Mouse (Mus musculus) T-cell, adult 66 days (primary cell): Measurements from ENCODE around the gene Unc93a2. TPM values are rescaled to one million over a fixed set of nuclear protein-coding genes. Genes with fewer than 3 reads are reported as not detected.

Experiments
- total RNA-seq, 2 experiments: library from RNA; stranded (reverse); gene quantifications; 3 replicates in 1 of 2; 4 replicates in 1 of 2; pipeline ENCODE4 v1.2.4; 2023

Gene Unc93a2
- not detected for total RNA-seq

GRCm38 (mm10) chr17:7385364-7385763, at the start of gene Unc93a2:
Unc93a2 (minus strand) TSS chr17:7385464.

DNA sequence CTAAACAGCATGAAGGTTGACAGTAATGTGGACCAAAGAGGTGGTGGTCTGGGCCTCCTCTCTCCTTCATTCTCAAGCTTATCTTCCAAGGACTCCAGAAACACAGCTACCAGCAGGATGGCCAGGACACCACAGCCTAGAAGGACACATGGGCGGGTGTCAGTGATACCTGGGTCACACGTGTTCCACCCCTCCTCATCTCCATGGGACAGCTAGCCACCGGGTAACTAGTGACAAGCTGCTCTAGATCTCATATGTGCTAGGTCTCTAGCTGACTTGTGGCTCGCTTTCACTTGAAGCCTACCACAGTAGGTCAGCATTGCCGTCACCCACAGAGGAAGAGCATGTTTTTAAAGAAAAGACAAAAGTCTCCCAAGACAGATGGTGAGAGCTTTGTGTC, 13.4 kb downstream of the Unc93a2 start, which contains the start of gene Gm49630:
Gene Gm49630, minus strand, starts transcription at position 101 of the 400 bp plus-strand sequence.

GRCm38 (mm10) chr17:7352596-7352995, 32.7 kb downstream of the Unc93a2 start, which contains the start of gene Ttll2:
Ttll2 (minus strand) TSS chr17:7352696.

GRCm38 (mm10) chr17:7324346-7324745, 60.9 kb downstream of the Unc93a2 start, which contains the start of gene Tcp10a:
Tcp10a (plus strand) TSS chr17:7324646.

Other genes starting within 250 kb of the Unc93a2 start
- 10 to 100 TPM in 1 of 2 experiments, 1 to 10 TPM in 1; 6.7 to 12.5 TPM for gene Rps6ka2, start 215.3 kb downstream of the Unc93a2 start, total RNA-seq
- under 1 TPM in 1 of 2 experiments, not detected in 1; 0.44 TPM for gene Tcp10a, start 60.8 kb downstream of the Unc93a2 start, total RNA-seq
- not detected for gene Ttll2, start 32.8 kb downstream of the Unc93a2 start, total RNA-seq
- gene Gm49630, start 13.5 kb downstream of the Unc93a2 start, total RNA-seq, result not detected